Mouse (Mus musculus): ENCODE measurements around the gene Cyp46a1.

Gene Cyp46a1

GRCm38 (mm10) chr12:108333895-108334445, at the start of gene Cyp46a1:
Gene Cyp46a1 (plus strand): TSS chr12:108334381.
- DNase-seq: peak; percentile 99

- DNase-seq: peak; percentile 38 to 44
These were observed 49.5 kb upstream of the Cyp46a1 start for GRCm38 (mm10) chr12:108284455-108285224.

GRCm38 (mm10) chr12:108285225-108286011, 48.8 kb upstream of the Cyp46a1 start:
- DNase-seq: no peak

GRCm38 (mm10) chr12:108286381-108286780, 47.8 kb upstream of the Cyp46a1 start:
- no peak for DNase-seq

GRCm38 (mm10) chr12:108287011-108287410, 47.2 kb upstream of the Cyp46a1 start:
- DNase-seq: no peak

- no peak for DNase-seq
These were observed 45.9 kb upstream of the Cyp46a1 start for GRCm38 (mm10) chr12:108288127-108288880.

- peak in 1 of 2 experiments; percentile 58 for DNase-seq
These were observed 41.8 kb upstream of the Cyp46a1 start for GRCm38 (mm10) chr12:108292419-108292818.

GRCm38 (mm10) chr12:108292957-108293356, 41.2 kb upstream of the Cyp46a1 start:
- peak; percentile 68 to 81 for DNase-seq

- peak in 1 of 2 experiments; percentile 51 for DNase-seq
These were observed 39.6 kb upstream of the Cyp46a1 start for GRCm38 (mm10) chr12:108294620-108295019.

- DNase-seq: no peak
These were observed 37.1 kb upstream of the Cyp46a1 start for GRCm38 (mm10) chr12:108297033-108297432.

GRCm38 (mm10) chr12:108301006-108301405, 33.2 kb upstream of the Cyp46a1 start:
- DNase-seq: no peak

- DNase-seq: peak in 1 of 2 experiments; percentile 63
These were observed 30.3 kb upstream of the Cyp46a1 start for GRCm38 (mm10) chr12:108303778-108304365.

GRCm38 (mm10) chr12:108305172-108305571, 29.0 kb upstream of the Cyp46a1 start:
- no peak for DNase-seq

GRCm38 (mm10) chr12:108305812-108306794, 28.1 kb upstream of the Cyp46a1 start, which contains the start of gene Hhipl1:
Gene Hhipl1 (plus strand): TSS chr12:108306270.
- peak; percentile 61 to 75 for DNase-seq

GRCm38 (mm10) chr12:108307553-108307952, 26.6 kb upstream of the Cyp46a1 start:
- peak; percentile 40 to 68 for DNase-seq

GRCm38 (mm10) chr12:108308363-108308856, 25.8 kb upstream of the Cyp46a1 start:
- peak; percentile 62 to 85 for DNase-seq

GRCm38 (mm10) chr12:108309116-108309794, 24.9 kb upstream of the Cyp46a1 start:
- peak; percentile 42 to 64 for DNase-seq

GRCm38 (mm10) chr12:108310041-108310440, 24.1 kb upstream of the Cyp46a1 start:
- DNase-seq: no peak

GRCm38 (mm10) chr12:108310456-108311027, 23.6 kb upstream of the Cyp46a1 start:
- no peak for DNase-seq
